12 mouse cellular contexts compared by ENCODE assay signal in genomic region chr16:76866465-76866802, GRCm38 (mm10).
A peak's percentile ranks its signal among the peaks of the same experiment; 100 is the strongest.
DNase-seq lines count a peak whose midpoint lies in the region; ATAC-seq and TF ChIP-seq lines count a peak whose summit lies in the region.
"Had no signal": no experiment of that assay in that cellular context is flagged by ENCODE, and none has a peak within 500 bp of the region (broad histone marks: within the 10 kb centered on the region; RNA-seq: fewer than 3 reads in every experiment).

No protein-coding gene starts in this region.

- no peak for DNase-seq in kidney, postnatal 0 days (ENCODE audit: low spot score)
- no peak for DNase-seq in kidney, postnatal 10 days
- no peak for DNase-seq in midbrain, embryonic 14.5 days
- no peak for DNase-seq in right cerebral cortex, postnatal 36 days (ENCODE audit: low spot score in 2 of 2)
- no peak for DNase-seq in heart, adult 9 months (ENCODE audit: low spot score in 2 of 2)
- DNase-seq: gastrocnemius, postnatal 36 days had no signal

- no peak overlapping the region for H3K4me2 ChIP-seq in kidney, postnatal 0 days (ENCODE audit: low read length)
- H3K4me2 ChIP-seq in embryonic facial prominence, embryonic 13.5 days, result peak overlapping the region; percentile 49; the same call in 1 of the 2 replicates
- peak overlapping the region; percentile 44 for H3K4me2 ChIP-seq in hindbrain, embryonic 13.5 days
- H3K4me2 ChIP-seq in midbrain, embryonic 14.5 days (ENCODE audit: low read length), result peak overlapping the region; percentile 44; the same call in 1 of the 2 replicates
- H3K4me2 ChIP-seq: liver, embryonic 11.5 days had no signal

- no peak for TF ChIP-seq CTCF in kidney, postnatal 0 days (IDR thresholded peaks at IDR 0.05; ENCODE audit: low read depth)

- no peaks in the 10 kb centered on the region for H3K9me3 ChIP-seq in kidney, postnatal 0 days (replicated peaks; ENCODE audit: low read length)
- no peaks in the 10 kb centered on the region for H3K9me3 ChIP-seq in embryonic facial prominence, embryonic 13.5 days
- no peaks in the 10 kb centered on the region for H3K9me3 ChIP-seq in hindbrain, embryonic 13.5 days
- H3K9me3 ChIP-seq in midbrain, embryonic 14.5 days (ENCODE audit: control insufficient read depth, low read length), result no peaks in the 10 kb centered on the region
- H3K9me3 ChIP-seq: megakaryocyte, embryonic 14.5 days had no signal

- no peak overlapping the region for H3K4me3 ChIP-seq in kidney, postnatal 0 days (replicated peaks; ENCODE audit: low read depth, low read length)
- no peak overlapping the region for H3K4me3 ChIP-seq in embryonic facial prominence, embryonic 13.5 days
- H3K4me3 ChIP-seq in hindbrain, embryonic 13.5 days, result no peak overlapping the region
- no peak overlapping the region for H3K4me3 ChIP-seq in midbrain, embryonic 14.5 days (replicated peaks; ENCODE audit: low read depth, low read length)

- H3K27ac ChIP-seq in kidney, postnatal 0 days, result no peak overlapping the region
- no peak overlapping the region for H3K27ac ChIP-seq in embryonic facial prominence, embryonic 13.5 days
- no peak overlapping the region for H3K27ac ChIP-seq in hindbrain, embryonic 13.5 days
- no peak overlapping the region for H3K27ac ChIP-seq in midbrain, embryonic 14.5 days (replicated peaks; ENCODE audit: low read depth, low read length)

- 0 out of 2 replicates have a peak, but pooled peaks have one; percentile 21 for ATAC-seq in kidney, postnatal 0 days (replicated peaks; ENCODE audit: low FRiP score, low read depth)
- no peak for ATAC-seq in embryonic facial prominence, embryonic 13.5 days (ENCODE audit: insufficient number of reproducible peaks, insufficient read depth, low FRiP score, low TSS enrichment, low read depth)
- ATAC-seq in hindbrain, embryonic 13.5 days (ENCODE audit: low FRiP score), result peak; percentile 65; the same call in 1 of the 2 replicates
- no peak for ATAC-seq in midbrain, embryonic 14.5 days (ENCODE audit: low FRiP score, low TSS enrichment)
- ATAC-seq in inflammation-experienced regulatory T-cells, adult 6 months, result no peak

- WGBS in kidney, postnatal 0 days, result 27% methylated on average over 4 of the region's 4 CpGs
- 60% methylated on average over 4 of the region's 4 CpGs for WGBS in embryonic facial prominence, embryonic 13.5 days
- WGBS in hindbrain, embryonic 13.5 days, result 47% methylated on average over 4 of the region's 4 CpGs
- WGBS in midbrain, embryonic 14.5 days, result 47% methylated on average over 4 of the region's 4 CpGs

- no peaks in the 10 kb centered on the region for H3K36me3 ChIP-seq in kidney, postnatal 0 days (ENCODE audit: insufficient read depth, low read length)
- no peaks in the 10 kb centered on the region for H3K36me3 ChIP-seq in embryonic facial prominence, embryonic 13.5 days
- H3K36me3 ChIP-seq in hindbrain, embryonic 13.5 days, result no peaks in the 10 kb centered on the region
- no peaks in the 10 kb centered on the region for H3K36me3 ChIP-seq in midbrain, embryonic 14.5 days (ENCODE audit: control insufficient read depth, insufficient read depth, low read length)

- H3K9ac ChIP-seq in kidney, postnatal 0 days (ENCODE audit: low read depth, low read length), result no peak overlapping the region
- H3K9ac ChIP-seq in embryonic facial prominence, embryonic 13.5 days, result no peak overlapping the region
- H3K9ac ChIP-seq in hindbrain, embryonic 13.5 days, result no peak overlapping the region
- H3K9ac ChIP-seq in midbrain, embryonic 14.5 days (replicated peaks; ENCODE audit: low read length), result no peak overlapping the region

- no peaks in the 10 kb centered on the region for H3K27me3 ChIP-seq in kidney, postnatal 0 days (ENCODE audit: insufficient read depth, low read length)
- H3K27me3 ChIP-seq in embryonic facial prominence, embryonic 13.5 days, result no peaks in the 10 kb centered on the region
- H3K27me3 ChIP-seq in hindbrain, embryonic 13.5 days, result no peaks in the 10 kb centered on the region
- H3K27me3 ChIP-seq in midbrain, embryonic 14.5 days (ENCODE audit: control insufficient read depth, insufficient read depth, low read length), result no peaks in the 10 kb centered on the region
- H3K27me3 ChIP-seq: megakaryocyte, embryonic 14.5 days; Patski had no signal

- H3K4me1 ChIP-seq in kidney, postnatal 0 days (replicated peaks; ENCODE audit: insufficient read depth, low read length), result no peaks in the 10 kb centered on the region
- no peaks in the 10 kb centered on the region for H3K4me1 ChIP-seq in embryonic facial prominence, embryonic 13.5 days
- H3K4me1 ChIP-seq in hindbrain, embryonic 13.5 days (replicated peaks), result peaks cover 3% of the 10 kb centered on the region; the same call in 1 of the 2 replicates
- H3K4me1 ChIP-seq in midbrain, embryonic 14.5 days (ENCODE audit: control insufficient read depth, insufficient read depth, low read length), result 0 out of 2 replicates have a peak, but pooled peaks cover 4% of the 10 kb centered on the region

Comparison
In these comparisons a context has a peak if more than half of its experiments do, and no peak if none do; other contexts are left out.
1. ATAC-seq: peak in kidney, postnatal 0 days (single experiment) and hindbrain, embryonic 13.5 days (single experiment); none in embryonic facial prominence, embryonic 13.5 days (single experiment), midbrain, embryonic 14.5 days (single experiment) and inflammation-experienced regulatory T-cells, adult 6 months (single experiment).